In the genomic region with DNA sequence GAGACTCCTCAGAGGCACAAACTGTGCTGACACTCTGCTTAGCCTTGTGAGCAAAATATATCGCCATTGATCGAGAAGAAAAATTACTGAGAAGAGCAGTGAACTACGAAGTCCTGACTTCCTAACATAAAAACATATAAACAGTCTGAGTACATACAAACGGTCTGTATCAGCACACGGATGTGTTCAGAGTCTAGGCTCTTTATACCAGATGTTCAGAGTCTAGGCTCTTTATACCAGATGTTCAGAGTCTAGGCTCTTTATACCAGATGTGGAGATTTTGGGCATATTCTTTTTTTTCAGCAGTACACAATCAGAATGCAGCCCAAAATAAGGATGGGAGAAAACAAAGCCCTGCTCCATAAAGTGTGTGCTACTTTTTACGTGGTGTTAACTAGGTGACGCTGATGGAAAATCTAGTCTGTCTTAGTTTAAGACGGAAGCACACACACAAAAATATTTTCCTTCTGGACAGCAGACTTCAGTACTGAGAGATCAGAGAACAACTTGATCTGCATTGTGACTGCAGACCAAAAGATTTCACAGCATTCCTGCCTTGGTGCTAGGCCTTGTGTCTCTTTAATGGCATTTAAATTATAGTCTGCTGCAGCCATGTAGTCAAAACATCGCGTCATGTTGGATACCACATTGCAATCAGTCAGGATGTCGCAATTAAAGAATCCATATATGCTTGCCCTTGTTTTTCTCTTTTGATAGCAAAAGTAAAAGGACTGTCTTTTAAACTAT, we compare ENCODE assay signal across 21 mouse cellular contexts.
A peak's percentile ranks its signal among the peaks of the same experiment; 100 is the strongest.
DNase-seq lines count a peak whose midpoint lies in the region; ATAC-seq and TF ChIP-seq lines count a peak whose summit lies in the region.
"Had no signal": no experiment of that assay in that cellular context is flagged by ENCODE, and none has a peak within 500 bp of the region (broad histone marks: within the 10 kb centered on the region; RNA-seq: fewer than 3 reads in every experiment).

No protein-coding gene starts in this region.

- no peaks in the 10 kb centered on the region for H3K27me3 ChIP-seq in lung, embryonic 16.5 days (ENCODE audit: control insufficient read depth, insufficient read depth, low read depth, low read length)
- no peaks in the 10 kb centered on the region for H3K27me3 ChIP-seq in limb, embryonic 13.5 days
- H3K27me3 ChIP-seq: embryonic facial prominence, embryonic 12.5 days; hindbrain, embryonic 12.5 days had no signal

- ATAC-seq in frontal cortex, adult (ENCODE audit: low TSS enrichment) = peak; percentile 28
- peak; percentile 83 for ATAC-seq in lung, embryonic 16.5 days (ENCODE audit: low read depth)
- peak; percentile 24; the same call in 1 of the 2 replicates for ATAC-seq in limb, embryonic 13.5 days (ENCODE audit: low FRiP score, low read depth)
- ATAC-seq: inflammation-experienced regulatory T-cells, adult 6 months had no signal

- no peak overlapping the region for H3K4me2 ChIP-seq in lung, embryonic 16.5 days (ENCODE audit: low read depth, low read length)
- H3K4me2 ChIP-seq in limb, embryonic 13.5 days (replicated peaks) = no peak overlapping the region
- H3K4me2 ChIP-seq: embryonic facial prominence, embryonic 12.5 days; heart, embryonic 11.5 days; hindbrain, embryonic 12.5 days had no signal

- H3K4me3 ChIP-seq in lung, embryonic 16.5 days (ENCODE audit: low read length) = no peak overlapping the region
- H3K4me3 ChIP-seq in cortical plate, adult 2 months (ENCODE audit: insufficient read depth, low read length) = no peak overlapping the region
- H3K4me3 ChIP-seq in limb, embryonic 13.5 days = no peak overlapping the region
- H3K4me3 ChIP-seq: embryonic facial prominence, embryonic 12.5 days; hindbrain, embryonic 12.5 days; myocyte had no signal

- no peaks in the 10 kb centered on the region for H3K9me3 ChIP-seq in lung, embryonic 16.5 days (ENCODE audit: control insufficient read depth, low read length)
- H3K9me3 ChIP-seq in limb, embryonic 13.5 days = no peaks in the 10 kb centered on the region
- H3K9me3 ChIP-seq: embryonic facial prominence, embryonic 12.5 days; hindbrain, embryonic 12.5 days had no signal

- H3K9ac ChIP-seq in lung, embryonic 16.5 days (ENCODE audit: low read length) = no peak overlapping the region
- no peak overlapping the region for H3K9ac ChIP-seq in limb, embryonic 13.5 days
- H3K9ac ChIP-seq: embryonic facial prominence, embryonic 12.5 days; hindbrain, embryonic 12.5 days had no signal

- H3K27ac ChIP-seq in lung, embryonic 16.5 days (ENCODE audit: low read length) = peak overlapping the region; percentile 28
- 0 out of 2 replicates have a peak overlapping the region, but pooled peaks have one; percentile 23 for H3K27ac ChIP-seq in cortical plate, adult 2 months (ENCODE audit: insufficient read depth, low read length)
- H3K27ac ChIP-seq in limb, embryonic 13.5 days = no peak overlapping the region
- H3K27ac ChIP-seq: embryonic facial prominence, embryonic 12.5 days; hindbrain, embryonic 12.5 days had no signal

- WGBS in lung, embryonic 16.5 days = 54% methylated on average over 11 of the region's 11 CpGs
- WGBS in limb, embryonic 13.5 days = 44% methylated on average over 11 of the region's 11 CpGs

- TF ChIP-seq CTCF in cortical plate, adult 2 months (IDR thresholded peaks at IDR 0.05; ENCODE audit: extremely low read depth, insufficient read depth, low read length) = no peak

- no peaks in the 10 kb centered on the region; the same call in 1 of the 2 replicates for H3K4me1 ChIP-seq in lung, embryonic 16.5 days (replicated peaks; ENCODE audit: control insufficient read depth, insufficient read depth, low read length)
- peaks cover 2% of the 10 kb centered on the region; the same call in 1 of the 2 replicates for H3K4me1 ChIP-seq in cortical plate, adult 2 months (ENCODE audit: control insufficient read depth, insufficient read depth, low read length)
- H3K4me1 ChIP-seq in limb, embryonic 13.5 days = peaks cover 12% of the 10 kb centered on the region
- H3K4me1 ChIP-seq: embryonic facial prominence, embryonic 12.5 days had no signal

- peaks cover 10% of the 10 kb centered on the region for H3K36me3 ChIP-seq in lung, embryonic 16.5 days (ENCODE audit: control insufficient read depth, insufficient read depth, low read length)
- peaks cover 36% of the 10 kb centered on the region for H3K36me3 ChIP-seq in limb, embryonic 13.5 days

- TF ChIP-seq POLR2A in cortical plate, adult 2 months (IDR thresholded peaks at IDR 0.05; ENCODE audit: extremely low read depth, insufficient read depth, low read length) = no peak

- no peak for DNase-seq in frontal cortex, postnatal 10 days (ENCODE audit: low spot score in 2 of 2)
- DNase-seq in lung, postnatal 36 days = no peak
- DNase-seq in kidney, adult 11 months = no peak
- DNase-seq: adrenal gland, adult 2 months; cerebellum, adult 9-10 months; heart, postnatal 10 days; kidney, adult 8-10 months; kidney, postnatal 36 days; liver; midbrain, embryonic 14.5 days; right cerebral cortex, postnatal 25 days; thymus, adult 18-20 months had no signal

Comparison
In these comparisons a context has a peak if more than half of its experiments do, and no peak if none do; other contexts are left out.
1. ATAC-seq: peak in every context shown above with its lines; median percentile 83 in lung, embryonic 16.5 days; 28 in frontal cortex, adult; 24 in limb, embryonic 13.5 days.